In genomic region chr19:37208986-37209385, GRCm38 (mm10) we compare ENCODE assay signal across 8 mouse cellular contexts. TPM values are rescaled to one million over a fixed set of nuclear protein-coding genes. Genes with fewer than 3 reads are reported as not detected.
DNase-seq lines count a peak whose midpoint lies in the region; ATAC-seq and TF ChIP-seq lines count a peak whose summit lies in the region.

No protein-coding gene starts in this region.

- DNase-seq in lung, postnatal 0 days (ENCODE audit: low spot score): peak; percentile 16
- DNase-seq in lung, postnatal 36 days: no peak
- no peak for DNase-seq in frontal cortex, adult 2 months (ENCODE audit: extremely low spot score in 1 of 2, low spot score in 1 of 2)
- no peak for DNase-seq in spleen, adult 12 weeks (ENCODE audit: low spot score)
- no peak for DNase-seq in cerebellum, adult 9-10 months

- no peaks in the 10 kb centered on the region for H3K9me3 ChIP-seq in lung, postnatal 0 days (ENCODE audit: low read length)
- no peaks in the 10 kb centered on the region for H3K9me3 ChIP-seq in limb, embryonic 13.5 days
- no peaks in the 10 kb centered on the region for H3K9me3 ChIP-seq in stomach, embryonic 14.5 days (ENCODE audit: control insufficient read depth, low read depth, low read length)

- TF ChIP-seq EP300 in lung, postnatal 0 days (IDR thresholded peaks at IDR 0.05): no peak

- ATAC-seq in lung, postnatal 0 days: no peak
- ATAC-seq in erythroblast, adult 5-6 weeks (replicated peaks; ENCODE audit: low FRiP score, poor library complexity, severe bottlenecking): 0 out of 2 replicates have a peak, but pooled peaks have one; percentile 13
- ATAC-seq in limb, embryonic 13.5 days (ENCODE audit: low FRiP score, low read depth): no peak
- ATAC-seq in stomach, embryonic 14.5 days (ENCODE audit: insufficient number of reproducible peaks, insufficient read depth, low FRiP score, low read depth): no peak

- H3K4me2 ChIP-seq in lung, postnatal 0 days (replicated peaks; ENCODE audit: low read depth, low read length): peak overlapping the region; percentile 89
- H3K4me2 ChIP-seq in limb, embryonic 13.5 days (replicated peaks): peak overlapping the region; percentile 90
- H3K4me2 ChIP-seq in stomach, embryonic 14.5 days (replicated peaks; ENCODE audit: low read depth, low read length): peak overlapping the region; percentile 93

- H3K36me3 ChIP-seq in lung, postnatal 0 days (ENCODE audit: insufficient read depth, low read length): no peaks in the 10 kb centered on the region
- H3K36me3 ChIP-seq in limb, embryonic 13.5 days: peaks cover 34% of the 10 kb centered on the region
- peaks cover 18% of the 10 kb centered on the region for H3K36me3 ChIP-seq in stomach, embryonic 14.5 days (ENCODE audit: control insufficient read depth, insufficient read depth, low read length)

- no peak overlapping the region for H3K27ac ChIP-seq in lung, postnatal 0 days (ENCODE audit: low read length)
- H3K27ac ChIP-seq in limb, embryonic 13.5 days: no peak overlapping the region
- H3K27ac ChIP-seq in stomach, embryonic 14.5 days (ENCODE audit: low read length): no peak overlapping the region

- no peaks in the 10 kb centered on the region for H3K27me3 ChIP-seq in lung, postnatal 0 days (replicated peaks; ENCODE audit: insufficient read depth, low read length)
- H3K27me3 ChIP-seq in limb, embryonic 13.5 days: no peaks in the 10 kb centered on the region
- no peaks in the 10 kb centered on the region for H3K27me3 ChIP-seq in stomach, embryonic 14.5 days (ENCODE audit: control insufficient read depth, insufficient read depth, low read length)

- no peak for TF ChIP-seq CTCF in lung, postnatal 0 days (IDR thresholded peaks at IDR 0.05)

- peak overlapping the region; percentile 96 for H3K4me3 ChIP-seq in lung, postnatal 0 days (ENCODE audit: low read depth, low read length)
- H3K4me3 ChIP-seq in limb, embryonic 13.5 days: peak overlapping the region; percentile 99
- H3K4me3 ChIP-seq in stomach, embryonic 14.5 days (ENCODE audit: low read depth, low read length): peak overlapping the region; percentile 99

- H3K9ac ChIP-seq in lung, postnatal 0 days (replicated peaks; ENCODE audit: low read depth): 0 out of 2 replicates have a peak overlapping the region, but pooled peaks have one; percentile 85
- H3K9ac ChIP-seq in limb, embryonic 13.5 days: peak overlapping the region; percentile 99
- H3K9ac ChIP-seq in stomach, embryonic 14.5 days (replicated peaks; ENCODE audit: low read depth, low read length): peak overlapping the region; percentile 93; the same call in 1 of the 2 replicates

- peaks cover 10% of the 10 kb centered on the region; the same call in 1 of the 2 replicates for H3K4me1 ChIP-seq in lung, postnatal 0 days (ENCODE audit: insufficient read depth, low read depth, low read length)
- peaks cover 13% of the 10 kb centered on the region for H3K4me1 ChIP-seq in limb, embryonic 13.5 days
- H3K4me1 ChIP-seq in stomach, embryonic 14.5 days (ENCODE audit: control insufficient read depth, insufficient read depth, low read length): peaks cover 13% of the 10 kb centered on the region

- WGBS in lung, postnatal 0 days: 33% methylated on average over 7 of the region's 7 CpGs
- 72% methylated on average over 7 of the region's 7 CpGs for WGBS in limb, embryonic 13.5 days
- 43% methylated on average over 7 of the region's 7 CpGs for WGBS in stomach, embryonic 14.5 days

RNA-seq across cellular contexts. Expression of gene Cpeb3, which starts 0.6 kb away (rescaled TPM):
- 1.3 and 2.3 TPM in 2 replicates for polyA plus RNA-seq in lung, postnatal 0 days (2015; fragmentation: Nextera tagmentation; extraction: Ambion mirVana)
- total RNA-seq in erythroblast, adult 5-6 weeks (2015; ENCODE audit: low replicate concordance): 76.5 and 113 TPM in 2 replicates
- total RNA-seq in erythroblast, adult 5-6 weeks (2017; ENCODE audit: low replicate concordance): 90.5 and 97.3 TPM in 2 replicates
- 1.0 and 1.5 TPM in 2 replicates for polyA plus RNA-seq in limb, embryonic 13.5 days (2015; fragmentation: Nextera tagmentation; extraction: Ambion mirVana)
- 0.62 and 0.91 TPM in 2 replicates for polyA plus RNA-seq in stomach, embryonic 14.5 days (2014; fragmentation: Nextera tagmentation; extraction: Ambion mirVana)
- polyA plus RNA-seq in frontal cortex, adult 2 months (2012; rRNA removed): 35.2 and 39.6 TPM in 2 replicates

RNA-seq across cellular contexts. Expression of gene March5, which starts 1.6 kb away (rescaled TPM):
- 83.1 and 97.6 TPM in 2 replicates for polyA plus RNA-seq in lung, postnatal 0 days (2015; fragmentation: Nextera tagmentation; extraction: Ambion mirVana)
- total RNA-seq in erythroblast, adult 5-6 weeks (2015; ENCODE audit: low replicate concordance): 393 and 429 TPM in 2 replicates
- 510 and 553 TPM in 2 replicates for total RNA-seq in erythroblast, adult 5-6 weeks (2017; ENCODE audit: low replicate concordance)
- 109 and 112 TPM in 2 replicates for polyA plus RNA-seq in limb, embryonic 13.5 days (2015; fragmentation: Nextera tagmentation; extraction: Ambion mirVana)
- polyA plus RNA-seq in stomach, embryonic 14.5 days (2014; fragmentation: Nextera tagmentation; extraction: Ambion mirVana): 91.4 and 97.8 TPM in 2 replicates
- 67.7 and 70.6 TPM in 2 replicates for polyA plus RNA-seq in frontal cortex, adult 2 months (2012; rRNA removed)

Comparison
In these comparisons a context has a peak if more than half of its experiments do, and no peak if none do; other contexts are left out.
1. RNA of gene Cpeb3, which starts 0.6 kb away (polyA plus RNA-seq): 35.2 to 39.6 TPM in frontal cortex, adult 2 months; 1.3 to 2.3 TPM in lung, postnatal 0 days, 1.0 to 1.5 TPM in limb, embryonic 13.5 days and 0.62 to 0.91 TPM in stomach, embryonic 14.5 days; every median in the first group is over 10 times any median in the second.
2. Peak in every context shown above with its lines, with median percentiles within 50 percentile points of each other: H3K4me2 ChIP-seq, H3K4me3 ChIP-seq and H3K9ac ChIP-seq.